Mouse (Mus musculus) cortical plate, adult 2 months (tissue): ENCODE results near the gene Psors1c2.

ENCODE experiments used
- CTCF ChIP-seq: fragments of 200-500 bp; IDR thresholded peaks from 2 replicates; pipeline ENCODE4 v1.5.1; 2011; ENCODE audit warnings: mild to moderate bottlenecking, control low read depth, low read length; ENCODE audit not compliant: insufficient read depth; ENCODE audit errors: extremely low read depth
- POLR2A ChIP-seq: fragments of 200-500 bp; IDR thresholded peaks from 2 replicates; pipeline ENCODE4 v1.6.1; 2011; ENCODE audit warnings: mild to moderate bottlenecking, low read length, control low read depth; ENCODE audit not compliant: insufficient read depth; ENCODE audit errors: extremely low read depth

DNA sequence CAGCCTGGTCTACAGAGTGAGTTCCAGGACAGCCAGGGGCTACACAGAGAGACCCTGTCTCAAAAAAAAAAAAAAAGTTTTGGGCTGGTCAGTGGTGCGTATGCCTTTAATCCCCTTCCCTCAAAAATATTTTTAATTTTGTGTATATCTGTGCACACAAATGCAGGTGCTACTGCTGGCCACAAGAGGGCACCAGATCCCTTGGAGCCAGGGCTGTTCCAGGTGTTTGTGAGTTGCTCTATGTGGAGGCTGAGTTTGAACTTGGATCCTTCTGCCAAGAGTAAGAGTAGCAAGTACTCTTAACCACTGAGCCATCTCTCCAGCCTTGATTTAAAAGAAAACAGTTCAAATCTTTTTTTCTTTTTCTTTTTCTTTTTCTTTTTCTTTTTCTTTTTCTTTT lies 49.9 kb downstream of the Psors1c2 start:
- TF ChIP-seq CTCF (peak; percentile 54), POLR2A (no peak)
